Mouse (Mus musculus): Measurements from ENCODE around the gene Tsc2.

Gene Tsc2

GRCm38 (mm10) chr17:24604557-24604956, 27.9 kb downstream of the Tsc2 start:
- no peak for DNase-seq

- no peak for DNase-seq
These were observed 28.5 kb downstream of the Tsc2 start for GRCm38 (mm10) chr17:24603961-24604360.

- peak; percentile 34 to 39 for DNase-seq
These were observed 31.9 kb downstream of the Tsc2 start for GRCm38 (mm10) chr17:24600502-24600901.

- DNase-seq = no peak
These were observed 34.4 kb downstream of the Tsc2 start for GRCm38 (mm10) chr17:24597989-24598388.

- peak; percentile 71 to 82 for DNase-seq
These were observed 35.8 kb downstream of the Tsc2 start for GRCm38 (mm10) chr17:24596471-24597183.

- peak in 1 of 2 experiments; percentile 35 for DNase-seq
These were observed 36.4 kb downstream of the Tsc2 start for GRCm38 (mm10) chr17:24596073-24596466.

GRCm38 (mm10) chr17:24595126-24596072, 37.0 kb downstream of the Tsc2 start:
- DNase-seq = peak; percentile 68 to 77

GRCm38 (mm10) chr17:24593992-24594890, 38.2 kb downstream of the Tsc2 start:
- peak; percentile 28 to 52 for DNase-seq

- DNase-seq = no peak
These were observed 39.2 kb downstream of the Tsc2 start for GRCm38 (mm10) chr17:24593248-24593647.

GRCm38 (mm10) chr17:24591695-24592094, 40.7 kb downstream of the Tsc2 start:
- no peak for DNase-seq

GRCm38 (mm10) chr17:24590943-24591342, 41.5 kb downstream of the Tsc2 start:
- peak; percentile 67 to 79 for DNase-seq

- no peak for DNase-seq
These were observed 45.9 kb downstream of the Tsc2 start for GRCm38 (mm10) chr17:24586532-24586931.

- DNase-seq = no peak
These were observed 47.9 kb downstream of the Tsc2 start for GRCm38 (mm10) chr17:24584520-24584919.

- no peak for DNase-seq
These were observed 48.6 kb downstream of the Tsc2 start for GRCm38 (mm10) chr17:24583599-24584460.

- peak; percentile 44 to 55 for DNase-seq
These were observed 52.1 kb downstream of the Tsc2 start for GRCm38 (mm10) chr17:24580287-24580686.

GRCm38 (mm10) chr17:24579532-24579931, 52.9 kb downstream of the Tsc2 start:
- no peak for DNase-seq

GRCm38 (mm10) chr17:24573811-24574210, 58.6 kb downstream of the Tsc2 start:
- DNase-seq = no peak

GRCm38 (mm10) chr17:24572651-24573245, 59.7 kb downstream of the Tsc2 start:
- DNase-seq = no peak

GRCm38 (mm10) chr17:24569837-24570236, 62.6 kb downstream of the Tsc2 start:
- DNase-seq = no peak

GRCm38 (mm10) chr17:24567034-24567779, 65.2 kb downstream of the Tsc2 start:
- DNase-seq = no peak
